Mouse (Mus musculus): ENCODE data around the gene Cxcr5. TPM values are rescaled to one million over a fixed set of nuclear protein-coding genes. Genes with fewer than 3 reads are reported as not detected.

The Cxcr5 gene
- polyA plus RNA-seq, 1 experiment from 2014 or later: not detected

DNA sequence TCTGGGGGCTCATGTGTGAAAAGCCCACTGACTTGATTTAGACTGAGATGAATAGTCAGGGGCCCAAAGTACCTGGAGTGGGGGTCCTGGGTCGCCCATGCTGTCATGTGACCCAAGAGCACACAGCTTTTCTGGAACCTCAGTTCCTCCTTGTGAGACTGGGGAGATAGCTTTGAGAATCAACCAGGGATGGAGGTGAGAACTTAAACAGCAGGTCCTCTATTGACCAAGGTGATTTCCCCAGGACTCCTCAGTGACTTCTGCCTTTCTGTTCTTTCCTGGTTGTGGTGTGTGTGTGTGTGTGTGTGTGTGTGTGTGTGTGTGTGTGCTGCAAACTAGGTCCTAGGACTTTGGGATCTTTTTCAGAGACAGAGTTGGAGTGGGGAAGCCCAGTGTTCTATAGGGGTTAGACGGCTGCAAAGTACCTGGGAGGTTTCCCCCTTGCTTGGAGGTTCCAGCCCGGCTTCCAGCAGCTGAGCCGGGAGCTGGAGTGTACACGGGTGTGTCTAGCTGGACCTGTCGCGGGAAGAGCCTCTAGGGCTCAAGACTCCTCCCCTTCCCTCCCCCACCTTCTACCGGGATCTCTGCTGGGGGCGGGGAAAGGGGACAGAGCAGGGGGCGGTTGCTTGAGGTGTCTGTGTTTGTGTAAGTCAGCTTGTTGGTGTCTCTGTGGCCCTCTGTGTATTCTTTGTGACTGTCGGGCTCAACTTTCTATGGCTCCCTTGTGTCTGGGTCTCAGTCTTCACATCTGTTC is 63.9 kb downstream of the Cxcr5 start:
- no peaks in the 10 kb centered on the region for H3K9me3 ChIP-seq (replicated peaks; ENCODE audit: control insufficient read depth, low read length)
- peak overlapping the region; percentile 60 for H3K4me2 ChIP-seq (ENCODE audit: low read depth, low read length)
- WGBS (ENCODE audit: insufficient replicate concordance): 2% methylated on average over 10 of the region's 11 CpGs
- peaks cover 26% of the 10 kb centered on the region for H3K27me3 ChIP-seq (ENCODE audit: control insufficient read depth, insufficient read depth, low read depth, low read length)
- peak overlapping the region; percentile 34; the same call in 1 of the 2 replicates for H3K9ac ChIP-seq (ENCODE audit: low read depth, low read length)
- ATAC-seq (ENCODE audit: low read depth): peak; percentile 59
- peak overlapping the region; percentile 44 for H3K4me3 ChIP-seq (ENCODE audit: low read depth, low read length)
- peaks cover 49% of the 10 kb centered on the region for H3K4me1 ChIP-seq (ENCODE audit: control insufficient read depth, low read depth, low read length)
- no peaks in the 10 kb centered on the region for H3K36me3 ChIP-seq (ENCODE audit: control insufficient read depth, insufficient read depth)
- peak overlapping the region; percentile 33 for H3K27ac ChIP-seq (ENCODE audit: low read length)

DNA sequence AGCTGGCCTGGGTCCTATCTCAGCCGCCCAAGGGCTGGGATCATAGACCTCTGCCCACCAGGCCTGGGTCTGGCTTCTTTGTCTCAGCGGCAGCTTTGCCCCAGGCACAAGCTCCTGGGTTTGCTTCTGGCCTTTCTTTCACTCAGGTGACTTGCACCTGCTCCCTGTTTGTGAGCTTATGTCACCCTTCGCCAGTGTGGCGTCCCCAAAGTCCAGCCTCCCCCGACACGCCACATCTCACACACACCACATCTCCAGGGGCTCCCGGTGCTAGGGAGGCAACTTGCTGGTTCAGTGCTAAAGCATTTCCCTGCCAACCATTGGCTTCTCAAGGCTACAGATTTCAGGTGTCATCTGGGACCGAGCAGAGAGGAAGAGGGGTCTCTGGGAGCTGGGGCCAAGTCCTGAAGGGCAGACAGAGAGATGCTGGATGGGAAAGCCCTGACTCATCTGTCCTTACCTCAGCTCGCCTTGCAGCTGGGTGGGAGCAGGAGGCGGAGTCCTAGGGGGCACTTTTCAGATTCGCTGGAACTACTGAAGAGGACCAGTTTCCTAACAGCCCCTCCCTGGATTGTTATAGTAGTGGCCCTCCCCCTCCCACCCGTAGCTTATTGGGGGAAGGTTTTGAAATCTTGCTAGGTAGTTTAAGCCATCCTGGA is 64.7 kb downstream of the Cxcr5 start:
- Histone ChIP-seq H3K27ac (ENCODE audit: low read length) (no peak overlapping the region), H3K9ac (ENCODE audit: low read depth, low read length) (no peak overlapping the region), H3K4me1 (ENCODE audit: control insufficient read depth, low read depth, low read length) (peaks cover 49% of the 10 kb centered on the region), H3K9me3 (replicated peaks; ENCODE audit: control insufficient read depth, low read length) (no peaks in the 10 kb centered on the region), H3K4me3 (ENCODE audit: low read depth, low read length) (no peak overlapping the region), H3K4me2 (ENCODE audit: low read depth, low read length) (no peak overlapping the region), H3K27me3 (ENCODE audit: control insufficient read depth, insufficient read depth, low read depth, low read length) (peaks cover 26% of the 10 kb centered on the region), H3K36me3 (ENCODE audit: control insufficient read depth, insufficient read depth) (no peaks in the 10 kb centered on the region)
- 51% methylated on average over 12 of the region's 12 CpGs for WGBS (ENCODE audit: insufficient replicate concordance)
- ATAC-seq (ENCODE audit: low read depth): no peak

DNA sequence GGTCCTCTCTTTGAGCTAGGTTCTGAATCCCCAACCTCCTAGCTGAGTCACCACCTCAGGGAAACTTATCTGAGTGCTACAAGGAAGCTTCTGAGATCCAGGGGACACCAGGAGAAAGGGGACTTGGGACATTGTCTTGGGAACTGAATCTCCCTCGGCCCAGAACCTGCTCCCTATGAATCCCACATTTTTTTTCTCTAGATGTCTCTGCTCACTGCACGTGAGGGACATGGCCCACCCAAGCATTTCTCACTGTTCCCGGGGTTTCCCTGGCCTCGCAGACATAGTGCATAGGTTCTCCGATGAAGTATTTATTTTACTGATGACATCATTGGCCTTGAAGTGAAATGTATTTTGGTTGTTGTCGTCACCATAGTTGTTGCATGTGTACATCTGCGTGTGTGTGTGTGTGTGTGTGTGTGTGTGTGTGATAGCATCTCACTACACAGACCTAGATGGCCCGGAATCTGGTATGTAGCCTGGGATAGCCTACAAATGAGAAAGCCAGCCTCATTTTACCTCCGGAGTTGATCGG is 65.8 kb downstream of the Cxcr5 start:
- Histone ChIP-seq H3K27ac (ENCODE audit: low read length) (no peak overlapping the region), H3K4me2 (ENCODE audit: low read depth, low read length) (no peak overlapping the region), H3K4me3 (ENCODE audit: low read depth, low read length) (no peak overlapping the region), H3K9ac (ENCODE audit: low read depth, low read length) (no peak overlapping the region), H3K27me3 (ENCODE audit: control insufficient read depth, insufficient read depth, low read depth, low read length) (peaks cover 26% of the 10 kb centered on the region), H3K9me3 (replicated peaks; ENCODE audit: control insufficient read depth, low read length) (no peaks in the 10 kb centered on the region), H3K4me1 (ENCODE audit: control insufficient read depth, low read depth, low read length) (peaks cover 53% of the 10 kb centered on the region), H3K36me3 (ENCODE audit: control insufficient read depth, insufficient read depth) (no peaks in the 10 kb centered on the region)
- WGBS (ENCODE audit: insufficient replicate concordance): 64% methylated on average over 10 of the region's 10 CpGs
- ATAC-seq (ENCODE audit: low read depth): no peak

DNA sequence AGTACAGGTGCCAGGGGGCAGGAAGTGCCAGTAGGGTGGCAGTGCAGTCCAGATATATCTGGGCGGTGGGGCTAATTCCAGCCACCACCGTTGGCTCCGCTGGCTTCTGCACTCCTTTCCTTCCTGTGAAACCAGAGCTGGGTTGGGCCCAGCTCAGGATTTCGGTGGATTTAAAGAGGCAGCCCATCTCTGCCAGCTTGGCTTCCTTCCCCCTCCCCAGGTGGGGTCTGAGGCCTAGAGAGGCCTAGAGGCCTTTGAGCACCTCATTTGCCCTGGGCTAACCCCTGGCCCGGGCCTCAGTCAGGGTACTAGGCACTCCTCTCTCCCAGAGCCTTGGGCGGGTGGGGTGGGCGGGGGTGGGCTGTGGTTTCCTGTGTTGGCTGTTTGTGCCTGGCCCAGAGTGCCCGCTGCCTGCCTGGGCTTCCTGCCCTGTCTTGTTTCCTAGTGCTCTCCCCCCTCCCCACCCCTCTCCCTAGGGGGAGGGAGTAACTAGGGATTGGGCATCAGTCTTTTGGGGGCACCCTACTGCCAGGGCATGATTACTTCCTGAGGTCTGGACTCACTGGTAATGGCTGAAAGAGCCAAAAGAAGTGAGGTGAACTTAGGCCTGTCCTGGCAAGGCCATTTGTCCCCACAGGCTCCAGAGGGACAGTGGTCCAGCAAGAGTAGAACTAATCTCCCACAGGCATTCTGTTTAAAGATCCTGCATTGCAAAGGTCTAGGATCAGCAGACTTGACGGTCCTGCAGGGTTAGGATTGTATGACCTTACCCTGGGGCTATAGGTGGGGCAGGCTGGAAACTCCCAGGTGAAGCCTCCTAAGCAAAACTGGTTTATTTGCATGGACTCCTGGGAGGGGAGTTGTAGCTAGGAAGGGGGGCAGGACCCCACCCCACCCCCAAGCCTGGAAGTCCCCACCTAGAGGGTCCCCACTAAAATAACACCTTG is 66.5 kb downstream of the Cxcr5 start:
- Histone ChIP-seq H3K9ac (ENCODE audit: low read depth, low read length) (no peak overlapping the region), H3K9me3 (replicated peaks; ENCODE audit: control insufficient read depth, low read length) (no peaks in the 10 kb centered on the region), H3K36me3 (ENCODE audit: control insufficient read depth, insufficient read depth) (no peaks in the 10 kb centered on the region), H3K27me3 (ENCODE audit: control insufficient read depth, insufficient read depth, low read depth, low read length) (peaks cover 26% of the 10 kb centered on the region), H3K4me1 (ENCODE audit: control insufficient read depth, low read depth, low read length) (peaks cover 56% of the 10 kb centered on the region), H3K4me2 (ENCODE audit: low read depth, low read length) (no peak overlapping the region), H3K4me3 (ENCODE audit: low read depth, low read length) (no peak overlapping the region), H3K27ac (ENCODE audit: low read length) (no peak overlapping the region; the same call in 1 of the 2 replicates)
- no peak for ATAC-seq (ENCODE audit: low read depth)
- 14% methylated on average over 9 of the region's 9 CpGs for WGBS (ENCODE audit: insufficient replicate concordance)

DNA sequence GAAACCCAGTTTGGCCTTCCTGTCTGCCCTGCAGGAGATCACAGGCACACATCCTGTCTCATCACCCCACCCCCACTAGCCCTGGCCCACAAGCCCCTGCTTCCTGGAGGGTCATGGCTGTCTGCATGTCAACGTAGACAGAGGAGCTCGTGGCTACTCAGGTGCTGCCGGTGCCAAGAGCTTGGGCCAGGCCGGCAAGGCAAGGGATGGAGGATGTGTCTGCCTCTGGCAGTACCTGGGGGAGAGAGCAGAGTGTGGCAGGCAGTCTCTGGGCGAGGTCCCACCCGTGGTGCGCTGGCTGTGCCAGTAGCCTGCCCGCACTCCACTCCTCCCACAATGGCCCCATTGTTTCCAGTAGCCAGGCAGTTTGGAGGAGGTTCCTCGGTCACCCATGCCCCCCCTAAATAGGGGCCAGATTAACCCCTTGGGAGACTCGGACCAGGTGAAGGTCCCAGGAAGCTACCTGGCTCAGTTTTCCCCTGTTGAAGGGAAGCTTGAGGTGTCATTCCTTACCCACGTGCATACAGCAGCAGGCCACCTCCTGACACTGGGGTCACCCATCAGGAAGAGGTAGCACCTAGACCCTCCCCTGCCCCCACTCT is 67.3 kb downstream of the Cxcr5 start:
- ATAC-seq (ENCODE audit: low read depth): no peak
- Histone ChIP-seq H3K4me2 (ENCODE audit: low read depth, low read length) (no peak overlapping the region), H3K27me3 (ENCODE audit: control insufficient read depth, insufficient read depth, low read depth, low read length) (peaks cover 18% of the 10 kb centered on the region), H3K4me3 (ENCODE audit: low read depth, low read length) (no peak overlapping the region), H3K27ac (ENCODE audit: low read length) (no peak overlapping the region; the same call in 1 of the 2 replicates), H3K9me3 (replicated peaks; ENCODE audit: control insufficient read depth, low read length) (no peaks in the 10 kb centered on the region), H3K4me1 (ENCODE audit: control insufficient read depth, low read depth, low read length) (peaks cover 53% of the 10 kb centered on the region), H3K36me3 (ENCODE audit: control insufficient read depth, insufficient read depth) (no peaks in the 10 kb centered on the region), H3K9ac (ENCODE audit: low read depth, low read length) (no peak overlapping the region)
- WGBS (ENCODE audit: insufficient replicate concordance): 25% methylated on average over 11 of the region's 11 CpGs

DNA sequence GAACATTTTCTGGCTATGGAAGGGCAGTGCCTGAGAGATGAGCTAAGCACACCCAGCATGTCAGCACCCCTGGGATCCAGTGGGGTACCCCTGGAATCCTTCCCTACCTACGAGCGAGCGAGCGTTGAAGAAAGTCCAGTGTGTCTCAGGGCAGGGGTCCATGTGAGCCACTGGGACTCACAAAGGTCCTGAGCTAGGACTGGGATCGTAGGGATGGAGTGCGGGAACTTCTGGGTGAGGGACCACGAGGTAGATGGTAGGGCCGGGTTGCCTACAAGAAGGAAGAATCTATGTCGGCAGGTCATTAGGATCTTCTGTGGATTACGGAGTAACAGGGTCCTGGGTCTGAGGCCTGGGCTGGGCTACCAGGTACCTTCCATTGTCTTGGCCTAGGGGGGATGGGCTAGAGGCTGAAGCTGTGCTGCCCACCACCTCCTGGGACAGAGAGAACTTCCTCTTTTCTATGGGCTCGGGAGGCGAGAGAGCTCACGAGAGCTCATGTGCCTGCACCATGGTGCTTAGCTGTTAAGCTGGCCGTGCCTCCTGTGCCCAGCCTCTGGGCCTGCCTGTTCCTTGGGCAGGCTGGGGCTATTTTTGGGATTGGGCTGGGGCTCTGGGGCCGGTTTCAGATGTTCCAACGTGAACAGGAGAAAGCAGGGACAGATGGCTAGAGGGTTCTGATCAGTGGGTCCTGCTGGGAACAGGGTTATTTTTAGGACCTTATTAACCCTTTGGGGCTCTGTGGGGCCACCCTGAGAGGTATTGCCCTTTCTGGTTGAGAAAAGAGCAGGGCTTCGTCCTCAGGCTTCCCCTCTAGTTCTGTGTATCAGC is 68.8 kb downstream of the Cxcr5 start:
- H3K4me2 ChIP-seq (ENCODE audit: low read depth, low read length): no peak overlapping the region
- no peak overlapping the region for H3K9ac ChIP-seq (ENCODE audit: low read depth, low read length)
- H3K4me3 ChIP-seq (ENCODE audit: low read depth, low read length): no peak overlapping the region
- no peaks in the 10 kb centered on the region for H3K36me3 ChIP-seq (ENCODE audit: control insufficient read depth, insufficient read depth)
- 40% methylated on average over 17 of the region's 17 CpGs for WGBS (ENCODE audit: insufficient replicate concordance)
- no peaks in the 10 kb centered on the region for H3K9me3 ChIP-seq (replicated peaks; ENCODE audit: control insufficient read depth, low read length)
- no peak overlapping the region for H3K27ac ChIP-seq (ENCODE audit: low read length)
- peaks cover 3% of the 10 kb centered on the region for H3K27me3 ChIP-seq (ENCODE audit: control insufficient read depth, insufficient read depth, low read depth, low read length)
- no peak for ATAC-seq (ENCODE audit: low read depth)
- H3K4me1 ChIP-seq (ENCODE audit: control insufficient read depth, low read depth, low read length): peaks cover 42% of the 10 kb centered on the region

DNA sequence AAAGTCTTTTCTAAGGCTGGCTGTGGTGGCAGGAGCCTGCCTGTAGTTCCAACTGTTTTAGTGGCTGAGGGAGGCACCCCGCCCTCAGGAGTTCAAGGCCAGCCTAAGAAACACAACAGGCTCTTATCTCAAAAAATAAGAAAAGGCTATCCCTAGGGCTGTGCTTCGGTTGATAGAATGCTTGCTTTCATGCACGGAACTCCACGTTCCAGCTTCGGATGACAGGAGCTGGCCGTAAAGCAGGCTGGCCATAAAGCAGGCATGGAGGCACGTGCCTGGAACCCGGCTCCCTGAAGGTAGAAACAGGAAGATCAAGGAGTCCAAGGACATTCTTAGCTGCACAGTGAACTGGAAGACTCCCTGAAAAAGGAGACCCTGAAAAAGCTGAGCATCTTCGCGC is 70.3 kb downstream of the Cxcr5 start:
- no peak overlapping the region for H3K4me2 ChIP-seq (ENCODE audit: low read depth, low read length)
- no peak for ATAC-seq (ENCODE audit: low read depth)
- H3K36me3 ChIP-seq (ENCODE audit: control insufficient read depth, insufficient read depth): no peaks in the 10 kb centered on the region
- no peak overlapping the region for H3K4me3 ChIP-seq (ENCODE audit: low read depth, low read length)
- H3K9ac ChIP-seq (ENCODE audit: low read depth, low read length): no peak overlapping the region
- H3K4me1 ChIP-seq (ENCODE audit: control insufficient read depth, low read depth, low read length): peaks cover 33% of the 10 kb centered on the region
- WGBS (ENCODE audit: insufficient replicate concordance): 58% methylated on average over 10 of the region's 10 CpGs
- H3K27ac ChIP-seq (ENCODE audit: low read length): no peak overlapping the region
- H3K27me3 ChIP-seq (ENCODE audit: control insufficient read depth, insufficient read depth, low read depth, low read length): no peaks in the 10 kb centered on the region
- H3K9me3 ChIP-seq (replicated peaks; ENCODE audit: control insufficient read depth, low read length): no peaks in the 10 kb centered on the region

All from liver, embryonic 16.5 days (tissue).